Mouse (Mus musculus) gastrocnemius, postnatal 10 days (tissue): Measurements from ENCODE around the gene Tcaf1. TPM values are rescaled to one million over a fixed set of nuclear protein-coding genes. Genes with fewer than 3 reads are reported as not detected.

Experiments
- DNase-seq: peaks from one replicate; pipeline ENCODE4 v3.0.0; 2021; ENCODE audit warnings: mixed read lengths
- long read RNA-seq, 2 experiments: library from polyadenylated mRNA; stranded (forward); transcript quantifications; one replicate each; pipeline ENCODE4 v2.0.0; 2021
- total RNA-seq, 2 experiments: library from RNA; stranded (reverse); gene quantifications; 2 replicates each; pipeline ENCODE4 v1.2.3; 2021

Tcaf1 gene
- total RNA-seq: 10 to 100 TPM; 24.7 to 26.3 TPM
- long read RNA-seq, experiment 1, full-length matches to known transcripts: 12 of 35 reads
- long read RNA-seq, experiment 1, partial matches to known transcripts: 4 of 35 reads
- long read RNA-seq, experiment 1, other reads (novel, unspliced or antisense): 19 of 35 reads
- long read RNA-seq, experiment 2, full-length matches to known transcripts: 7 of 26 reads
- long read RNA-seq, experiment 2, partial matches to known transcripts: 3 of 26 reads
- long read RNA-seq, experiment 2, other reads (novel, unspliced or antisense): 16 of 26 reads

GRCm38 (mm10) chr6:42709291-42710211, at the start of gene Tcaf1:
Gene Tcaf1 (minus strand): TSS chr6:42710088.
- DNase-seq: peak; percentile 73

GRCm38 (mm10) chr6:42756104-42756503, 46.2 kb upstream of the Tcaf1 start, which contains the start of gene Olfr38:
Gene Olfr38 (plus strand): TSS chr6:42756404.
- no peak for DNase-seq

GRCm38 (mm10) chr6:42747846-42748245, 38.0 kb upstream of the Tcaf1 start:
- DNase-seq: no peak

- no peak for DNase-seq
Measured at GRCm38 (mm10) chr6:42742303-42742702, 32.4 kb upstream of the Tcaf1 start.

GRCm38 (mm10) chr6:42739071-42739470, 29.2 kb upstream of the Tcaf1 start, which contains the start of gene Olfr453:
Gene Olfr453 (plus strand): TSS chr6:42739371.
- DNase-seq: no peak

GRCm38 (mm10) chr6:42717973-42718372, 8.1 kb upstream of the Tcaf1 start:
- DNase-seq: no peak

GRCm38 (mm10) chr6:42714668-42715067, 4.8 kb upstream of the Tcaf1 start:
- no peak for DNase-seq

- DNase-seq: peak; percentile 78
Measured at GRCm38 (mm10) chr6:42692517-42693190, 17.2 kb downstream of the Tcaf1 start.

- DNase-seq: peak; percentile 74
Measured at GRCm38 (mm10) chr6:42692154-42692516, 17.8 kb downstream of the Tcaf1 start.

- no peak for DNase-seq
Measured at GRCm38 (mm10) chr6:42689761-42690160, 20.1 kb downstream of the Tcaf1 start.

GRCm38 (mm10) chr6:42687907-42688306, 22.0 kb downstream of the Tcaf1 start:
- no peak for DNase-seq

GRCm38 (mm10) chr6:42680077-42680476, 29.8 kb downstream of the Tcaf1 start:
- DNase-seq: no peak

GRCm38 (mm10) chr6:42676011-42676410, 33.9 kb downstream of the Tcaf1 start:
- no peak for DNase-seq

GRCm38 (mm10) chr6:42671767-42672166, 38.1 kb downstream of the Tcaf1 start:
- no peak for DNase-seq

- no peak for DNase-seq
Measured at GRCm38 (mm10) chr6:42667722-42668121, 42.2 kb downstream of the Tcaf1 start.

- DNase-seq: peak; percentile 31
Measured at GRCm38 (mm10) chr6:42661739-42662138, 48.1 kb downstream of the Tcaf1 start.

GRCm38 (mm10) chr6:42644912-42645549, 64.9 kb downstream of the Tcaf1 start, which contains the start of gene Tcaf2:
Gene Tcaf2 (minus strand): TSS chr6:42645254.
- peak; percentile 87 for DNase-seq

- DNase-seq: no peak
Measured at GRCm38 (mm10) chr6:42634393-42634792, 75.5 kb downstream of the Tcaf1 start.

- no peak for DNase-seq
Measured at GRCm38 (mm10) chr6:42631395-42631794, 78.5 kb downstream of the Tcaf1 start.
